Mouse (Mus musculus) small intestine, adult 2 months (tissue): ENCODE measurements around the gene Prkca.

Experiments used
- CTCF ChIP-seq: fragments of 200-500 bp; IDR thresholded peaks from 2 replicates; pipeline ENCODE4 v1.5.1; 2012; ENCODE audit warnings: low read depth, mild to moderate bottlenecking, control low read depth, inconsistent platforms, low read length, moderate library complexity, mixed read lengths; ENCODE audit not compliant: insufficient replicate concordance, insufficient read length; ENCODE audit errors: extremely low read depth
- POLR2A ChIP-seq: fragments of 200-500 bp; IDR thresholded peaks from 2 replicates; pipeline ENCODE4 v1.6.1; 2012; ENCODE audit warnings: low read depth, mild to moderate bottlenecking, control low read depth, inconsistent platforms, low read length, moderate library complexity

GRCm38 (mm10) chr11:108248218-108249046 is 95.3 kb downstream of the Prkca start:
- TF ChIP-seq CTCF (no peak), POLR2A (no peak)
